Mouse (Mus musculus): ENCODE results near the gene Glt6d1. TPM values are rescaled to one million over a fixed set of nuclear protein-coding genes. Genes with fewer than 3 reads are reported as not detected.
A peak's percentile ranks its signal among the peaks of the same experiment; 100 is the strongest.

The Glt6d1 gene
- total and polyA plus RNA-seq, 3 experiments: not detected

DNA sequence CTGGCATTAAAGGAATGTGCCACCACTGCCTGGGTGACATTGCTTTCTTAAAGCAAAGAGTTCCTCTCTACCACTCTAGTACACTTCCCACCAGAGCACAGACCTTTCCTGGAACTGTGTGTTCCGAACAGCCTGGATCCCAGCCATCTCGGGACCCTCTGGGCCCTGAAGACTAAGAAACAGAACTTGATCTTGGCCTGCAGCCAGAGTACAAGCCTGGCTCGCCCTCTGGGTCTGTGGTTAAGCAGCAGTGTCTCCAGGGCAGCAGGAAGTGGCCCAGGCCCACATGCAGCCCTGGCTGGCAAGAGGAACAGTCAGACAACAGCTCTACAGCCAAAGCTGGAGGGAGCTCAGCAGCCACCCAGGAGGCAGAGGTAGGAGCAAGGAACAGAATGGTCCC lies 37.0 kb upstream of the Glt6d1 start:
- no peak overlapping the region for H3K9ac ChIP-seq (ENCODE audit: control insufficient read depth, low read depth, low read length, poor library complexity, severe bottlenecking)
- DNase-seq (ENCODE audit: low read depth, low spot score): peak; percentile 16
- H3K4me3 ChIP-seq (ENCODE audit: control insufficient read depth in 1 of 2, insufficient read depth in 1 of 2, low read depth in 2 of 2, low read length in 2 of 2): no peak overlapping the region
- H3K79me2 ChIP-seq (ENCODE audit: control insufficient read depth, insufficient read depth, low read length, poor library complexity): no peaks in the 10 kb centered on the region
- H3K36me3 ChIP-seq (ENCODE audit: control insufficient read depth in 1 of 2, insufficient read depth in 2 of 2, low read length in 2 of 2): no peaks in the 10 kb centered on the region
- no peak overlapping the region for H3K27ac ChIP-seq (ENCODE audit: control insufficient read depth, low read depth, low read length)
- no peaks in the 10 kb centered on the region for H3K9me3 ChIP-seq (replicated peaks; ENCODE audit: insufficient read depth, low read length)
- TF ChIP-seq USF1 (IDR thresholded peaks at IDR 0.05; ENCODE audit: low read depth, low read length): no peak
- TF ChIP-seq TCF12 (IDR thresholded peaks at IDR 0.05; ENCODE audit: low read depth, low read length): no peak
- TF ChIP-seq POLR2AphosphoS2 (IDR thresholded peaks at IDR 0.05; ENCODE audit: low read length): no peak
- no peak for TF ChIP-seq E2F4 (IDR thresholded peaks at IDR 0.05; ENCODE audit: borderline replicate concordance, low read depth, low read length)
- TF ChIP-seq JUND (IDR thresholded peaks at IDR 0.05; ENCODE audit: low read depth, low read length): no peak
- TF ChIP-seq CHD2 (IDR thresholded peaks at IDR 0.05; ENCODE audit: low read length): no peak
- no peak for TF ChIP-seq MYC (IDR thresholded peaks at IDR 0.05; ENCODE audit: low read depth, low read length)
- TF ChIP-seq MAFK (IDR thresholded peaks at IDR 0.05; ENCODE audit: borderline replicate concordance, low read depth, low read length): no peak
- TF ChIP-seq POLR2A (IDR thresholded peaks at IDR 0.05; ENCODE audit: control insufficient read depth in 1 of 2, insufficient read depth in 1 of 2, low read depth in 1 of 2, low read length in 2 of 2, poor library complexity in 1 of 2): no peak
- no peaks in the 10 kb centered on the region for H3K4me1 ChIP-seq (ENCODE audit: control insufficient read depth in 1 of 2, insufficient read depth in 2 of 2, low read length in 2 of 2)
- no peaks in the 10 kb centered on the region; a peak in 1 of 4 replicates for H3K27me3 ChIP-seq (ENCODE audit: control insufficient read depth in 1 of 2, insufficient read depth in 2 of 2, low read length in 2 of 2)

DNA sequence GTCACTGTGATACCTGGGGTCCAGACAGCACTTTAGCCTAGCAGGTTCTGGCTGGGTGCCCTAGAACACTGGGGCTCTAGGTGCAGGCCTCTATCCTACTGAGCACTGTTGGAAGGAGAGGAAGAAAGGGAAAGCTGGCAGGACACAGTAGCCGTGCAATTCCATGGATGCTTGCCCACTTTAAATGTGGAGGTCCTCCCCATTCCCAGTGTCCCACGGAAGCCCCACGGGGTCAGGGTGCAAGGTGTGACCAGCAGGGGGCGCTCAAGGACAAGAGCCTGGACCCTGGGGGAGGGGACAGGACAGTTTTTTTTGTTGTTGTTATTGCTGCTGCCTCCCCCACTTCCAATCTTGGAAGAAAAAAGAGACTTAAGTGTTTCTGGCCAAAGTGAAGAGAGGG lies 34.7 kb upstream of the Glt6d1 start:
- H3K9ac ChIP-seq (ENCODE audit: control insufficient read depth, low read depth, low read length, poor library complexity, severe bottlenecking): no peak overlapping the region
- no peak overlapping the region for H3K4me3 ChIP-seq (ENCODE audit: control insufficient read depth in 1 of 2, insufficient read depth in 1 of 2, low read depth in 2 of 2, low read length in 2 of 2)
- no peaks in the 10 kb centered on the region for H3K9me3 ChIP-seq (replicated peaks; ENCODE audit: insufficient read depth, low read length)
- no peaks in the 10 kb centered on the region; a peak in 1 of 4 replicates for H3K27me3 ChIP-seq (ENCODE audit: control insufficient read depth in 1 of 2, insufficient read depth in 2 of 2, low read length in 2 of 2)
- H3K36me3 ChIP-seq (ENCODE audit: control insufficient read depth in 1 of 2, insufficient read depth in 2 of 2, low read length in 2 of 2): no peaks in the 10 kb centered on the region
- DNase-seq (ENCODE audit: low read depth, low spot score): peak; percentile 24
- H3K4me1 ChIP-seq (ENCODE audit: control insufficient read depth in 1 of 2, insufficient read depth in 2 of 2, low read length in 2 of 2): no peaks in the 10 kb centered on the region
- TF ChIP-seq SMC3 (IDR thresholded peaks at IDR 0.05; ENCODE audit: low read depth, low read length): peak; percentile 58
- peak; percentile 61 for TF ChIP-seq RAD21 (IDR thresholded peaks at IDR 0.05; ENCODE audit: low read depth, low read length)
- peak; percentile 63 to 96 (median 78) for TF ChIP-seq CTCF (IDR thresholded peaks at IDR 0.05 in 2 of 3, conservative IDR thresholded peaks at IDR 0.05 in 1 of 3; ENCODE audit: control insufficient read depth in 1 of 3, insufficient read depth in 1 of 3, low read depth in 2 of 3, low read length in 3 of 3, poor library complexity in 1 of 3, severe bottlenecking in 1 of 3)
- TF ChIP-seq ZC3H11A (IDR thresholded peaks at IDR 0.05; ENCODE audit: low read depth, low read length): 0 out of 2 replicates have a peak, but pooled peaks have one; percentile 23
- TF ChIP-seq MAZ (IDR thresholded peaks at IDR 0.05; ENCODE audit: low read depth, low read length): peak; percentile 31; the same call in 1 of the 2 replicates
- no peak for TF ChIP-seq ZMIZ1 (IDR thresholded peaks at IDR 0.05; ENCODE audit: low read depth, low read length)
- TF ChIP-seq UBTF (IDR thresholded peaks at IDR 0.05; ENCODE audit: borderline replicate concordance, insufficient read depth, low read depth, low read length): no peak
- no peak for TF ChIP-seq BHLHE40 (IDR thresholded peaks at IDR 0.05; ENCODE audit: borderline replicate concordance, low read depth, low read length)
- TF ChIP-seq ZNF384 (IDR thresholded peaks at IDR 0.05; ENCODE audit: low read depth, low read length): peak; percentile 58
- no peaks in the 10 kb centered on the region for H3K79me2 ChIP-seq (ENCODE audit: control insufficient read depth, insufficient read depth, low read length, poor library complexity)
- no peak overlapping the region for H3K27ac ChIP-seq (ENCODE audit: control insufficient read depth, low read depth, low read length)

Data from MEL (cell line).